Mouse (Mus musculus): ENCODE data around the gene Gde1.

Gene Gde1

DNA sequence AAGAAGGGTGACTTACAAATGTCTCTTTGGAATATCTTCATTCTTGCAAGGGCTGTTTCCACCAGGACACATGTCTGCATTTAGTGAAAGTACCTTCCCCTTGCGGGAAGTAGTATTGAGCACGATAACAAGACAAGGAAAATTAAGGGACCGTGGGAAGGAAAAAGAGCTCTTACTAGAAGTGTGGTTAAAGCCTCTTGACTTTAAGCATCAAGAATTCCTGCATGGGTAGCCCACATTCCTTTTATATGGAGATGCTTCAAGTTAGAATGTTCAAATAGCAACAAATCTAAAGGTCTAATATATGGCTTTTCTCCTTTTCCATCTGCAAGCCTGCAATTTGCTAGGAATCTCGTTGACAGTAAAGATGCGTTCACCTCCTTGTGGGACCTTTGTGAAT, 910 bp upstream of the Gde1 start:
- DNase-seq (ENCODE audit: low spot score in 2 of 2), result no peak

DNA sequence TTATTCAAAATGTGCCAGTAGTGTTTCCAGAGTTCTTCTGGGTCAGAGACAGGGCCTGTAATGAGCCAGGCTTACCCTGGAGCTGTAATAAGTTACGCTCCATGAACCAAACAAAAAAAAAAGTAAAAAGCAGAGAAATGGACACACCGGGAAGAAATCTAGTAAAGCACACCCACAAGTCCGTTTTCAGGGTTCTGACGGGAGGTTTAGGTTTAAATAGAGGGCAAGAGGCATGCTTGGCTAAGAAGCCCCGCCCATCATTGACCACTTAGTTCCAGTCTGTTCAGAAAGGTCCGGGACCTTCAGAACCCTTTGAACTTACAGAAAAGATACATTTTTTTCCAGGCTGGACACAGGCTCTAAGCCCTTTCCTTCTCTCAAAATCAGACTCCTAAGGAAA, 473 bp upstream of the Gde1 start:
- DNase-seq (ENCODE audit: low spot score in 2 of 2), result no peak

- DNase-seq (ENCODE audit: low spot score in 2 of 2), result no peak
These were observed 1.4 kb downstream of the Gde1 start for GRCm38 (mm10) chr7:118704001-118704850.

GRCm38 (mm10) chr7:118703144-118703561, 2.4 kb downstream of the Gde1 start:
- no peak for DNase-seq (ENCODE audit: low spot score in 2 of 2)

- DNase-seq (ENCODE audit: low spot score in 2 of 2), result no peak
These were observed 6.7 kb downstream of the Gde1 start for GRCm38 (mm10) chr7:118698882-118699281.

DNA sequence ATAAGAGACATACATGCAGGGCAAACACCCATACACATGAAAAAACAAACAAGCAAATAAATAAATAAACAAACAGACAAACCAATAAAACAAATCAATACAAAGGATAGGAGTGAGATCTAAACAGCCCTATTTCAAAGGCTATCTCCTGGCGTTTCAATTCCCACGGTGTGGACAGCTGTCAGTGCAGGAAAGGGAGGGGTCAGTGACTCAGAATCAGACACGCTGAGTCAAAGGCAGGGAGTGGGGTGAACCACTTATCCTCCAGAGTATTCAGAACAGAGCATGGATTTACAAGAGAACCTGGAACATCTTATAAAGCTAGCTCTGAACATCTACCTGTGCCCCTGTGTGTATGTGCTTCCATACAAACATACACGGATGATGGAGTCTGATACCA, 8.4 kb downstream of the Gde1 start:
- no peak for DNase-seq (ENCODE audit: low spot score in 2 of 2)

GRCm38 (mm10) chr7:118696146-118696545, 9.4 kb downstream of the Gde1 start:
- no peak for DNase-seq (ENCODE audit: low spot score in 2 of 2)

DNA sequence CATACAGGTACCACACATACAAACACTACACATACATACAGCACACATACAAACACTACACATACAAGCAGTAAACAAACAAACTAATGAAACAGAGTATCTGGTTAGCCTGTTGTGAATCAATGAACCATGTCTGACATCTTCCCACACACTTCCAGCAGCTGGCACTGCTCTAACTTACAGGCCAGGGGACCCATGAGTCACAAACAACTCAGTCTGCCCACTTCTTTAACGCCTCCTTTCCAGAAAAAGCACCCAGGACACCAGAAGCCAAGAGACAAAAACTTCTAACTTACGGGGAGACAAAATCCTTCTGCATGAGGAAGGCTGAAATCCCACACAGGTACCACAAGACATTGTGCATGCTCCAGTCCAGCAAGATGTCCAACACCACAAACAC, 14.3 kb downstream of the Gde1 start:
- no peak for DNase-seq (ENCODE audit: low spot score in 2 of 2)

GRCm38 (mm10) chr7:118689088-118689487, 16.5 kb downstream of the Gde1 start:
- no peak for DNase-seq (ENCODE audit: low spot score in 2 of 2)

DNA sequence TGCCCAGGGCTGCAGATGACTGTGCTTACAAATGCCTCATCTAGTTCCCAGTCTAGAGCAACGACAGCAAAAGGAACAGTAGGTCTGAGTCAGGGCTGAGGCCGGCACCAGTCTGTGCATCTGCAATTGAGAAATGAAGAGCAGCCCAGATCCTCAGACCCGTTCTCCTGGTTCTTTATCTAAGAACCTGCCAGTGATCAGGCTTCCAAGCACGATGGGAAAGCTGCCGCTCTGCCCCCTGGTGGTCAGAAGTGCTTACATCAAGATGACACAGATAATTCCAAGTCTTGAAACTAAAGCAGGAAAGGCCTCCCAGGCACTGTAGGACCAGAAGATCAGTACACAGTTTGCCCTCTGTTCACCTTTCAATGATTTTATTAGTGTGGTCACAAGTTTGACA, 17.4 kb downstream of the Gde1 start:
- peak; percentile 89 to 91 for DNase-seq (ENCODE audit: low spot score in 2 of 2)

DNA sequence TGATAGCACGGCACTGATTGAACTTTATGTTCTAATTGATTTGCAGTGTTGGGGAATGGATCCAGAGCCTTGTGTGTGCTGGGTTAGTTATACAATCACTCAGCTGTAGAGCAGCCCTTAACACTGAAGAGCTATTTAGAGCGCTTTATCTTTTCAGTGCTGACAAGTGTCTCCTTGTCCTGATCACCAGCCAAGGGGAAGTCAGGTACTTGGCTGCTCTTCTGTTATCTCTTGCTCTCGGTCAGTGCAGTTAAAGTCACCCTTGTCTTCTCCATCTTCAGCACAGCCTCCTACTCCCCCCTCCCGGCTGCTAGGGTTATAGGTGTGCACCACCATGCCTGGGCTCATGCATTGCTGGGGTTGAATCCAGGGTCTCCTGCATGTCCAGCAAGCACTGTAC, 28.8 kb downstream of the Gde1 start:
- no peak for DNase-seq (ENCODE audit: low spot score in 2 of 2)

DNA sequence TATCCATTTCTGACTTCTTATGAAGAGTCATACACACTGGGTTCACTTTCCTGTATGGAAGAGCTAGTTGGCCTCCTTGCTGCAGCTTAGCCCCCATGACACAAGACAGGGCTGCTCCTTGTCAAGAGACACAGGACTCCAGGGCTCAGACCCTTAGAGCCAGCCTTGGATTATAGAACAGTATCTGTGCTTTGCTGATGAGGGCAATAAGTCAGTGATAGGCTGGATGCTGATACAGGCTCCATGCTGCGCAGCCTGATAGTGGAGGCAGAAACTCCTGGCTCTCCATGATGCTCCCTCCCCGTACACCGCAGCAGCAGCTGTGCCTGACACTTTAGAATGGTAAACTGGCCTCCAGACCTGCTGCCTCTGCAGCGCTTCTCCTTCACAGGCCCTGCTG, 35.4 kb downstream of the Gde1 start:
- DNase-seq (ENCODE audit: low spot score in 2 of 2), result no peak

GRCm38 (mm10) chr7:118667773-118668172, 37.8 kb downstream of the Gde1 start:
- no peak for DNase-seq (ENCODE audit: low spot score in 2 of 2)

GRCm38 (mm10) chr7:118656730-118657129, 48.8 kb downstream of the Gde1 start:
- DNase-seq (ENCODE audit: low spot score in 2 of 2), result no peak

- no peak for DNase-seq (ENCODE audit: low spot score in 2 of 2)
These were observed 52.8 kb downstream of the Gde1 start for GRCm38 (mm10) chr7:118652572-118653295.

DNA sequence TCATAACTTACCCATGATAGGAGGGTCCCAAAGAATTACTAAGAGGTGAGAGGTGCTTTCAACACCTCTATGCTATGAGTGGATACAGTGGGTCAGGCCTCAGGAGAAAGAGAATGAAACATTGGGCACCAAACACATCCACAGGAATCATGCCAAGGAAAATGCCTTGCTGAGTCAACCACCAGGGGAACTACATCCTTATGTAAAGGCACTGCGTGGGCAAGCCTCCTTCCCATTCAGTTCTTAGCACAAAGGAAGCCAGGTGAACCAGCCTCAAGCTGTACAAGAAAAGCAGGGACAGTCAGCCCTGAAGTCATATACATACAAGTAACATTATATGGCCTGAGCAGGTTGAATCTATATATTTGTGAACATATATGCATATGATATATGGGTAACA, 54.7 kb downstream of the Gde1 start:
- DNase-seq (ENCODE audit: low spot score in 2 of 2), result no peak

DNA sequence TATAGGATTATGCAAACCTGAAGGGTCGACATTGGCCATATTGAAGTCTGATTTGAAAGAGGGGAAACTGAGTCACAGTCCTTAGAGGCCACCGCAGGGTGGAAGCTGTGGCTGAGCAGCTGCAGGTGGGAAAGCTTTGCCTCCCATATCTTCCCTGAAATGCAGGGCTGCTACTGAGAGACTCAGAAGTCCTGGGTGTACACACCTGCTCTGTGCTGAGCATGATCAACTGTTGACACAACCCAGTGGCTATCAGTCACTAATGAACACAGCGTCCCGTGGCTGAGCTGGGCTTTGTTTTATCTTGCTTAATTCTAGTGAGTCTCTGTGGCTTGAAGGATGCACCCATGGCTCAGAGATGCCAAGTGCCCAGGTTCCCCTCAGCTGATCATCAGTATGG, 55.5 kb downstream of the Gde1 start:
- DNase-seq (ENCODE audit: low spot score in 2 of 2), result no peak

- peak; percentile 42 to 46 for DNase-seq (ENCODE audit: low spot score in 2 of 2)
These were observed 56.2 kb downstream of the Gde1 start for GRCm38 (mm10) chr7:118649328-118649727.

DNA sequence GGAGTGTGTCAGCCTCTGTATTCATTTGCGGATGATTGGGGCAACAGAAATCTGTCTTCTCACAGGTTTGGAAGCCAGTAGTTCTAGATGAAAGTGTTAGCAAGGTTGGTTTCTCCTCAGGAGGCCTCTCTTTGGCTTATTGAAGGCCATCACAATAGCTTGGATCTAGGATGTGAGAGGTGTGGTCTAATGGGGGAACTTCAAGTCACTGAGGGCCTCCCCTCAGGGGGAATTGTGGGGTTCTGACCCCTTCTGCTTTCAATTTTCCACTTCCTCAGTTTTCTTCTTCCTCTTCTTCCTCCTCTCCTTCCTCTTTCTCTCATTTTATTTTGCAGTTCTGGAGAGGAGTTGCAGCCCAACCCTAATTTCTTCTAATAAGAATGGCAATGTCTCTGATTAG, 59.3 kb downstream of the Gde1 start:
- DNase-seq (ENCODE audit: low spot score in 2 of 2), result no peak

Measured in right cerebral cortex, postnatal 10 days (tissue).